Mouse (Mus musculus): Measurements from ENCODE around the gene Fbxo40. TPM values are rescaled to one million over a fixed set of nuclear protein-coding genes. Genes with fewer than 3 reads are reported as not detected.

The Fbxo40 gene
- polyA plus RNA-seq, 1 experiment from 2014 or later = not detected

- ATAC-seq (ENCODE audit: low FRiP score, low read depth) = no peak
- WGBS = 91% methylated on average over 3 of the region's 3 CpGs
- Histone ChIP-seq H3K27ac (no peak overlapping the region), H3K4me3 (no peak overlapping the region), H3K27me3 (replicated peaks) (no peaks in the 10 kb centered on the region), H3K9me3 (no peaks in the 10 kb centered on the region), H3K4me2 (replicated peaks) (no peak overlapping the region), H3K36me3 (no peaks in the 10 kb centered on the region), H3K4me1 (no peaks in the 10 kb centered on the region), H3K9ac (no peak overlapping the region)
These were observed 46.7 kb downstream of the Fbxo40 start for GRCm38 (mm10) chr16:36943591-36943990.

- no peak overlapping the region for H3K9ac ChIP-seq
- ATAC-seq (ENCODE audit: low FRiP score, low read depth) = no peak
- no peaks in the 10 kb centered on the region for H3K9me3 ChIP-seq
- no peak overlapping the region for H3K4me3 ChIP-seq
- WGBS = 76% methylated on average over 4 of the region's 4 CpGs
- H3K27me3 ChIP-seq (replicated peaks) = no peaks in the 10 kb centered on the region
- no peaks in the 10 kb centered on the region for H3K4me1 ChIP-seq
- H3K4me2 ChIP-seq (replicated peaks) = no peak overlapping the region
- no peak overlapping the region for H3K27ac ChIP-seq
- H3K36me3 ChIP-seq = no peaks in the 10 kb centered on the region
These were observed 48.4 kb downstream of the Fbxo40 start for GRCm38 (mm10) chr16:36941895-36942294.

GRCm38 (mm10) chr16:36941137-36941727 is 49.0 kb downstream of the Fbxo40 start:
- WGBS = 81% methylated on average over 6 of the region's 6 CpGs
- H3K36me3 ChIP-seq = no peaks in the 10 kb centered on the region
- H3K27ac ChIP-seq = no peak overlapping the region
- no peaks in the 10 kb centered on the region for H3K9me3 ChIP-seq
- no peaks in the 10 kb centered on the region for H3K4me1 ChIP-seq
- no peak for ATAC-seq (ENCODE audit: low FRiP score, low read depth)
- H3K4me2 ChIP-seq (replicated peaks) = no peak overlapping the region
- H3K4me3 ChIP-seq = no peak overlapping the region
- H3K27me3 ChIP-seq (replicated peaks) = no peaks in the 10 kb centered on the region
- no peak overlapping the region for H3K9ac ChIP-seq

GRCm38 (mm10) chr16:36935814-36936213 is 54.5 kb downstream of the Fbxo40 start:
- H3K27ac ChIP-seq = no peak overlapping the region
- H3K4me3 ChIP-seq = no peak overlapping the region
- H3K9ac ChIP-seq = no peak overlapping the region
- H3K27me3 ChIP-seq (replicated peaks) = no peaks in the 10 kb centered on the region
- H3K4me2 ChIP-seq (replicated peaks) = no peak overlapping the region
- H3K4me1 ChIP-seq = no peaks in the 10 kb centered on the region
- H3K9me3 ChIP-seq = no peaks in the 10 kb centered on the region
- WGBS = 87% methylated on average over 3 of the region's 3 CpGs
- no peak for ATAC-seq (ENCODE audit: low FRiP score, low read depth)
- H3K36me3 ChIP-seq = peaks cover 23% of the 10 kb centered on the region

- Histone ChIP-seq H3K4me3 (no peak within 1 kb of the TSS), H3K4me2 (replicated peaks) (no peak within 1 kb of the TSS), H3K4me1 (no peaks in the 10 kb centered on the region), H3K27me3 (replicated peaks) (no peaks in the 10 kb centered on the region), H3K36me3 (peaks cover 27% of the 10 kb centered on the region), H3K9ac (no peak within 1 kb of the TSS), H3K9me3 (no peaks in the 10 kb centered on the region), H3K27ac (no peak within 1 kb of the TSS)
- WGBS = 76% methylated on average over 7 of the region's 7 CpGs
- ATAC-seq (ENCODE audit: low FRiP score, low read depth) = no peak
These were observed 55.2 kb downstream of the Fbxo40 start, which contains the start of gene Hcls1 for GRCm38 (mm10) chr16:36934841-36935620. Gene Hcls1 (plus strand): TSS chr16:36934983.

- H3K9ac ChIP-seq = no peak overlapping the region
- no peak overlapping the region for H3K4me2 ChIP-seq (replicated peaks)
- H3K27me3 ChIP-seq (replicated peaks) = no peaks in the 10 kb centered on the region
- H3K36me3 ChIP-seq = peaks cover 34% of the 10 kb centered on the region
- WGBS = 76% methylated on average over 6 of the region's 6 CpGs
- H3K9me3 ChIP-seq = no peaks in the 10 kb centered on the region
- H3K4me1 ChIP-seq = no peaks in the 10 kb centered on the region
- no peak overlapping the region for H3K4me3 ChIP-seq
- no peak for ATAC-seq (ENCODE audit: low FRiP score, low read depth)
- H3K27ac ChIP-seq = no peak overlapping the region
These were observed 56.0 kb downstream of the Fbxo40 start for GRCm38 (mm10) chr16:36934131-36934840.

GRCm38 (mm10) chr16:36932546-36932945 is 57.7 kb downstream of the Fbxo40 start:
- Histone ChIP-seq H3K4me1 (no peaks in the 10 kb centered on the region), H3K4me2 (replicated peaks) (no peak overlapping the region), H3K27me3 (replicated peaks) (no peaks in the 10 kb centered on the region), H3K9ac (no peak overlapping the region), H3K4me3 (no peak overlapping the region), H3K27ac (no peak overlapping the region), H3K36me3 (peaks cover 52% of the 10 kb centered on the region), H3K9me3 (no peaks in the 10 kb centered on the region)
- ATAC-seq (ENCODE audit: low FRiP score, low read depth) = no peak
- WGBS = 93% methylated on average over 6 of the region's 6 CpGs

- Histone ChIP-seq H3K36me3 (peaks cover 58% of the 10 kb centered on the region), H3K4me3 (no peak overlapping the region), H3K9me3 (no peaks in the 10 kb centered on the region), H3K27ac (no peak overlapping the region), H3K27me3 (replicated peaks) (no peaks in the 10 kb centered on the region), H3K4me2 (replicated peaks) (no peak overlapping the region), H3K4me1 (no peaks in the 10 kb centered on the region), H3K9ac (no peak overlapping the region)
- no peak for ATAC-seq (ENCODE audit: low FRiP score, low read depth)
- WGBS = 84% methylated on average over 3 of the region's 3 CpGs
These were observed 58.3 kb downstream of the Fbxo40 start for GRCm38 (mm10) chr16:36931976-36932375.

- WGBS = 92% methylated on average over 10 of the region's 10 CpGs
- Histone ChIP-seq H3K4me2 (replicated peaks) (no peak overlapping the region), H3K9ac (no peak overlapping the region), H3K36me3 (peaks cover 64% of the 10 kb centered on the region), H3K27me3 (replicated peaks) (no peaks in the 10 kb centered on the region), H3K27ac (no peak overlapping the region), H3K9me3 (no peaks in the 10 kb centered on the region), H3K4me1 (no peaks in the 10 kb centered on the region), H3K4me3 (no peak overlapping the region)
- ATAC-seq (ENCODE audit: low FRiP score, low read depth) = no peak
These were observed 58.9 kb downstream of the Fbxo40 start for GRCm38 (mm10) chr16:36931381-36931780.

GRCm38 (mm10) chr16:36930231-36931136 is 59.8 kb downstream of the Fbxo40 start:
- H3K27ac ChIP-seq = no peak overlapping the region
- no peak for ATAC-seq (ENCODE audit: low FRiP score, low read depth)
- no peak overlapping the region for H3K4me3 ChIP-seq
- 84% methylated on average over 11 of the region's 11 CpGs for WGBS
- no peak overlapping the region for H3K4me2 ChIP-seq (replicated peaks)
- no peaks in the 10 kb centered on the region for H3K9me3 ChIP-seq
- H3K36me3 ChIP-seq = peaks cover 72% of the 10 kb centered on the region
- no peaks in the 10 kb centered on the region for H3K27me3 ChIP-seq (replicated peaks)
- no peak overlapping the region for H3K9ac ChIP-seq
- H3K4me1 ChIP-seq = no peaks in the 10 kb centered on the region

- WGBS = 94% methylated on average over 7 of the region's 7 CpGs
- Histone ChIP-seq H3K4me1 (no peaks in the 10 kb centered on the region), H3K27me3 (replicated peaks) (no peaks in the 10 kb centered on the region), H3K4me2 (replicated peaks) (no peak overlapping the region), H3K27ac (no peak overlapping the region), H3K36me3 (peaks cover 83% of the 10 kb centered on the region), H3K9me3 (no peaks in the 10 kb centered on the region), H3K9ac (no peak overlapping the region), H3K4me3 (no peak overlapping the region)
- ATAC-seq (ENCODE audit: low FRiP score, low read depth) = no peak
These were observed 61.1 kb downstream of the Fbxo40 start for GRCm38 (mm10) chr16:36929216-36929615.

GRCm38 (mm10) chr16:36928106-36928500 is 62.2 kb downstream of the Fbxo40 start:
- WGBS = 93% methylated on average over 8 of the region's 8 CpGs
- no peak overlapping the region for H3K9ac ChIP-seq

More at GRCm38 (mm10) chr16:36928106-36928500, 62.2 kb downstream of the Fbxo40 start:
- Histone ChIP-seq H3K27ac (no peak overlapping the region), H3K36me3 (peaks cover 81% of the 10 kb centered on the region), H3K4me1 (no peaks in the 10 kb centered on the region), H3K9me3 (no peaks in the 10 kb centered on the region), H3K4me2 (replicated peaks) (no peak overlapping the region), H3K27me3 (replicated peaks) (no peaks in the 10 kb centered on the region), H3K4me3 (no peak overlapping the region)
- no peak for ATAC-seq (ENCODE audit: low FRiP score, low read depth)
